Mouse (Mus musculus): ENCODE data around the gene Tmem132b.

Gene Tmem132b

GRCm38 (mm10) chr5:125515006-125515405 is 16.6 kb upstream of the Tmem132b start:
- no peak for DNase-seq (ENCODE audit: low spot score)

- DNase-seq (ENCODE audit: low spot score): no peak
Observed at GRCm38 (mm10) chr5:125518640-125519039, 12.9 kb upstream of the Tmem132b start.

- no peak for DNase-seq (ENCODE audit: low spot score)
Observed at GRCm38 (mm10) chr5:125520930-125521590, 10.5 kb upstream of the Tmem132b start.

- DNase-seq (ENCODE audit: low spot score): no peak
Observed at GRCm38 (mm10) chr5:125523361-125523760, 8.2 kb upstream of the Tmem132b start.

GRCm38 (mm10) chr5:125525516-125525915 is 6.1 kb upstream of the Tmem132b start:
- DNase-seq (ENCODE audit: low spot score): no peak

GRCm38 (mm10) chr5:125526464-125526863 is 5.1 kb upstream of the Tmem132b start:
- DNase-seq (ENCODE audit: low spot score): no peak

- no peak for DNase-seq (ENCODE audit: low spot score)
Observed at GRCm38 (mm10) chr5:125529109-125529508, 2.5 kb upstream of the Tmem132b start.

- no peak for DNase-seq (ENCODE audit: low spot score)
Observed at GRCm38 (mm10) chr5:125532191-125532544, 594 bp downstream of the Tmem132b start.

- DNase-seq (ENCODE audit: low spot score): no peak
Observed at GRCm38 (mm10) chr5:125532545-125533224, 1.1 kb downstream of the Tmem132b start.

- no peak for DNase-seq (ENCODE audit: low spot score)
Observed at GRCm38 (mm10) chr5:125533225-125533900, 1.8 kb downstream of the Tmem132b start.

GRCm38 (mm10) chr5:125534168-125534610 is 2.6 kb downstream of the Tmem132b start:
- no peak for DNase-seq (ENCODE audit: low spot score)

GRCm38 (mm10) chr5:125534611-125535324 is 3.2 kb downstream of the Tmem132b start:
- DNase-seq (ENCODE audit: low spot score): no peak

GRCm38 (mm10) chr5:125545090-125545489 is 13.5 kb downstream of the Tmem132b start:
- no peak for DNase-seq (ENCODE audit: low spot score)

GRCm38 (mm10) chr5:125546293-125546692 is 14.7 kb downstream of the Tmem132b start:
- no peak for DNase-seq (ENCODE audit: low spot score)

GRCm38 (mm10) chr5:125549750-125550489 is 18.3 kb downstream of the Tmem132b start:
- no peak for DNase-seq (ENCODE audit: low spot score)

- DNase-seq (ENCODE audit: low spot score): no peak
Observed at GRCm38 (mm10) chr5:125555732-125556131, 24.2 kb downstream of the Tmem132b start.

- DNase-seq (ENCODE audit: low spot score): no peak
Observed at GRCm38 (mm10) chr5:125563492-125563891, 31.9 kb downstream of the Tmem132b start.

GRCm38 (mm10) chr5:125565725-125566124 is 34.2 kb downstream of the Tmem132b start:
- DNase-seq (ENCODE audit: low spot score): no peak

GRCm38 (mm10) chr5:125568457-125568856 is 36.9 kb downstream of the Tmem132b start:
- DNase-seq (ENCODE audit: low spot score): no peak

- no peak for DNase-seq (ENCODE audit: low spot score)
Observed at GRCm38 (mm10) chr5:125572011-125572410, 40.4 kb downstream of the Tmem132b start.

GRCm38 (mm10) chr5:125574886-125575285 is 43.3 kb downstream of the Tmem132b start:
- no peak for DNase-seq (ENCODE audit: low spot score)

GRCm38 (mm10) chr5:125575866-125576265 is 44.3 kb downstream of the Tmem132b start:
- DNase-seq (ENCODE audit: low spot score): no peak
